Mouse (Mus musculus): ENCODE data around the gene Hoxa6. TPM values are rescaled to one million over a fixed set of nuclear protein-coding genes. Genes with fewer than 3 reads are reported as not detected.

Gene Hoxa6
- polyA plus RNA-seq, 1 experiment from 2014 or later, result not detected

GRCm38 (mm10) chr6:52223939-52224760 lies 15.6 kb upstream of the Hoxa6 start:
- Histone ChIP-seq H3K9me3 (replicated peaks; ENCODE audit: control insufficient read depth, low read length) (no peaks in the 10 kb centered on the region), H3K9ac (ENCODE audit: low read length) (no peak overlapping the region), H3K27me3 (replicated peaks; ENCODE audit: control insufficient read depth, insufficient read depth, low read length) (peaks cover 99% of the 10 kb centered on the region), H3K4me1 (ENCODE audit: control insufficient read depth, insufficient read depth, low read length) (peaks cover 2% of the 10 kb centered on the region; the same call in 1 of the 2 replicates), H3K4me3 (ENCODE audit: low read depth, low read length) (no peak overlapping the region), H3K36me3 (ENCODE audit: control insufficient read depth, insufficient read depth, low read length) (no peaks in the 10 kb centered on the region), H3K4me2 (ENCODE audit: low read length) (no peak overlapping the region), H3K27ac (ENCODE audit: low read depth, low read length) (no peak overlapping the region)
- no peak for DNase-seq (ENCODE audit: low spot score)
- ATAC-seq, result no peak
- 1% methylated on average over 24 of the region's 24 CpGs for WGBS

GRCm38 (mm10) chr6:52222729-52223128 lies 14.2 kb upstream of the Hoxa6 start:
- Histone ChIP-seq H3K27me3 (replicated peaks; ENCODE audit: control insufficient read depth, insufficient read depth, low read length) (peaks cover 100% of the 10 kb centered on the region), H3K4me1 (ENCODE audit: control insufficient read depth, insufficient read depth, low read length) (peaks cover 2% of the 10 kb centered on the region; the same call in 1 of the 2 replicates), H3K9ac (ENCODE audit: low read length) (no peak overlapping the region), H3K4me2 (ENCODE audit: low read length) (no peak overlapping the region), H3K9me3 (replicated peaks; ENCODE audit: control insufficient read depth, low read length) (no peaks in the 10 kb centered on the region), H3K36me3 (ENCODE audit: control insufficient read depth, insufficient read depth, low read length) (no peaks in the 10 kb centered on the region), H3K27ac (ENCODE audit: low read depth, low read length) (no peak overlapping the region), H3K4me3 (ENCODE audit: low read depth, low read length) (no peak overlapping the region)
- DNase-seq (ENCODE audit: low spot score) (no peak), ATAC-seq (no peak)
- WGBS, result 9% methylated on average over 13 of the region's 13 CpGs

- Histone ChIP-seq H3K4me1 (ENCODE audit: control insufficient read depth, insufficient read depth, low read length) (peaks cover 6% of the 10 kb centered on the region), H3K36me3 (ENCODE audit: control insufficient read depth, insufficient read depth, low read length) (no peaks in the 10 kb centered on the region), H3K27ac (ENCODE audit: low read depth, low read length) (no peak overlapping the region), H3K9ac (ENCODE audit: low read length) (no peak overlapping the region), H3K27me3 (replicated peaks; ENCODE audit: control insufficient read depth, insufficient read depth, low read length) (peaks cover 100% of the 10 kb centered on the region), H3K4me3 (ENCODE audit: low read depth, low read length) (no peak overlapping the region), H3K9me3 (replicated peaks; ENCODE audit: control insufficient read depth, low read length) (no peaks in the 10 kb centered on the region), H3K4me2 (ENCODE audit: low read length) (peak overlapping the region; percentile 68)
- DNase-seq (ENCODE audit: low spot score) (no peak), ATAC-seq (0 out of 2 replicates have a peak, but pooled peaks have one; percentile 15)
- 4% methylated on average over 21 of the region's 21 CpGs for WGBS
Measured at GRCm38 (mm10) chr6:52221993-52222685, 13.6 kb upstream of the Hoxa6 start.

GRCm38 (mm10) chr6:52221337-52221992 lies 12.9 kb upstream of the Hoxa6 start, which contains the start of gene Hoxa7:
Gene Hoxa7 (minus strand): TSS chr6:52221854.
- DNase-seq (ENCODE audit: low spot score) (peak; percentile 87), ATAC-seq (peak; percentile 64)
- Histone ChIP-seq H3K9me3 (replicated peaks; ENCODE audit: control insufficient read depth, low read length) (no peaks in the 10 kb centered on the region), H3K27ac (ENCODE audit: low read depth, low read length) (no peak within 1 kb of the TSS), H3K4me3 (ENCODE audit: low read depth, low read length) (peak within 1 kb of the TSS; percentile 37), H3K27me3 (replicated peaks; ENCODE audit: control insufficient read depth, insufficient read depth, low read length) (peaks cover 100% of the 10 kb centered on the region), H3K4me2 (ENCODE audit: low read length) (peak within 1 kb of the TSS; percentile 68), H3K4me1 (ENCODE audit: control insufficient read depth, insufficient read depth, low read length) (peaks cover 9% of the 10 kb centered on the region), H3K9ac (ENCODE audit: low read length) (peak within 1 kb of the TSS; percentile 41; the same call in 1 of the 2 replicates), H3K36me3 (ENCODE audit: control insufficient read depth, insufficient read depth, low read length) (no peaks in the 10 kb centered on the region)
- under 1% methylated on average over 46 of the region's 46 CpGs for WGBS

- H3K36me3 ChIP-seq (ENCODE audit: control insufficient read depth, insufficient read depth, low read length), result no peaks in the 10 kb centered on the region
- peak overlapping the region; percentile 37; the same call in 1 of the 2 replicates for H3K4me3 ChIP-seq (ENCODE audit: low read depth, low read length)
- H3K4me1 ChIP-seq (ENCODE audit: control insufficient read depth, insufficient read depth, low read length), result peaks cover 9% of the 10 kb centered on the region
- H3K9me3 ChIP-seq (replicated peaks; ENCODE audit: control insufficient read depth, low read length), result no peaks in the 10 kb centered on the region
- no peak overlapping the region; the same call in 1 of the 2 replicates for H3K9ac ChIP-seq (ENCODE audit: low read length)
- ATAC-seq, result no peak
- no peak for DNase-seq (ENCODE audit: low spot score)
- peaks cover 100% of the 10 kb centered on the region for H3K27me3 ChIP-seq (replicated peaks; ENCODE audit: control insufficient read depth, insufficient read depth, low read length)
- WGBS, result 5% methylated on average over 12 of the region's 12 CpGs
- peak overlapping the region; percentile 68 for H3K4me2 ChIP-seq (ENCODE audit: low read length)
- no peak overlapping the region for H3K27ac ChIP-seq (ENCODE audit: low read depth, low read length)
Measured at GRCm38 (mm10) chr6:52220865-52221310, 12.4 kb upstream of the Hoxa6 start.

GRCm38 (mm10) chr6:52220003-52220864 lies 11.7 kb upstream of the Hoxa6 start:
- H3K4me1 ChIP-seq (ENCODE audit: control insufficient read depth, insufficient read depth, low read length), result peaks cover 9% of the 10 kb centered on the region
- DNase-seq (ENCODE audit: low spot score), result no peak

GRCm38 (mm10) chr6:52219234-52219942 lies 10.9 kb upstream of the Hoxa6 start:
- peaks cover 9% of the 10 kb centered on the region for H3K4me1 ChIP-seq (ENCODE audit: control insufficient read depth, insufficient read depth, low read length)
- H3K4me3 ChIP-seq (ENCODE audit: low read depth, low read length), result no peak overlapping the region
- WGBS, result 16% methylated on average over 9 of the region's 9 CpGs
- DNase-seq (ENCODE audit: low spot score) (no peak), ATAC-seq (no peak)
- no peak overlapping the region for H3K9ac ChIP-seq (ENCODE audit: low read length)
- peaks cover 100% of the 10 kb centered on the region for H3K27me3 ChIP-seq (replicated peaks; ENCODE audit: control insufficient read depth, insufficient read depth, low read length)
- no peak overlapping the region for H3K27ac ChIP-seq (ENCODE audit: low read depth, low read length)
- H3K36me3 ChIP-seq (ENCODE audit: control insufficient read depth, insufficient read depth, low read length), result no peaks in the 10 kb centered on the region
- H3K9me3 ChIP-seq (replicated peaks; ENCODE audit: control insufficient read depth, low read length), result no peaks in the 10 kb centered on the region
- no peak overlapping the region for H3K4me2 ChIP-seq (ENCODE audit: low read length)

More at GRCm38 (mm10) chr6:52220003-52220864, 11.7 kb upstream of the Hoxa6 start:
- no peaks in the 10 kb centered on the region for H3K9me3 ChIP-seq (replicated peaks; ENCODE audit: control insufficient read depth, low read length)
- H3K36me3 ChIP-seq (ENCODE audit: control insufficient read depth, insufficient read depth, low read length), result no peaks in the 10 kb centered on the region
- 9% methylated on average over 32 of the region's 32 CpGs for WGBS
- H3K27ac ChIP-seq (ENCODE audit: low read depth, low read length), result no peak overlapping the region
- peaks cover 100% of the 10 kb centered on the region for H3K27me3 ChIP-seq (replicated peaks; ENCODE audit: control insufficient read depth, insufficient read depth, low read length)
- H3K4me2 ChIP-seq (ENCODE audit: low read length), result no peak overlapping the region
- ATAC-seq, result no peak
- H3K4me3 ChIP-seq (ENCODE audit: low read depth, low read length), result no peak overlapping the region
- no peak overlapping the region for H3K9ac ChIP-seq (ENCODE audit: low read length)

All from forebrain, embryonic 14.5 days (tissue).